Mouse (Mus musculus) liver, postnatal 0 days (tissue): ENCODE results near the gene Btnl1. TPM values are rescaled to one million over a fixed set of nuclear protein-coding genes. Genes with fewer than 3 reads are reported as not detected.

Experiments used
- ATAC-seq: fragments of 200-750 bp; cut with Nextera tagmentation; 2 replicates; pipeline ENCODE4 v1.8.0; 2017; ENCODE audit warnings: mild to moderate bottlenecking, moderate library complexity
- DNase-seq: peaks from one replicate; pipeline ENCODE4 v3.0.0-alpha.2; 2016
- H3K27ac ChIP-seq: fragments of 300-500 bp; sonication (generic); 2 replicates; pipeline ENCODE4 v1.5.1; 2014; ENCODE audit warnings: antibody characterized with exemption, moderate library complexity, mild to moderate bottlenecking, low read depth
- H3K27me3 ChIP-seq: fragments of 300-500 bp; sonication (generic); 2 replicates; pipeline ENCODE4 v1.6.1; 2014; ENCODE audit warnings: low read length, control low read depth, mixed read lengths; ENCODE audit not compliant: insufficient read depth
- H3K36me3 ChIP-seq: fragments of 300-500 bp; sonication (generic); replicated peaks from 2 replicates; pipeline ENCODE4 v1.6.1; 2014; ENCODE audit warnings: mild to moderate bottlenecking, control low read depth, low read length, moderate library complexity, mixed read lengths; ENCODE audit not compliant: insufficient read depth
- H3K4me1 ChIP-seq: fragments of 300-500 bp; sonication (generic); 2 replicates; pipeline ENCODE4 v1.6.1; 2014; ENCODE audit warnings: antibody characterized with exemption, mild to moderate bottlenecking, control low read depth; ENCODE audit not compliant: insufficient read depth
- H3K4me2 ChIP-seq: fragments of 300-500 bp; sonication (generic); 2 replicates; pipeline ENCODE4 v1.6.1; 2014; ENCODE audit warnings: low read depth, mild to moderate bottlenecking, low read length, moderate library complexity, mixed read lengths
- H3K4me3 ChIP-seq: fragments of 300-500 bp; sonication (generic); 2 replicates; pipeline ENCODE4 v1.5.1; 2014; ENCODE audit warnings: low read depth, low read length
- H3K9ac ChIP-seq: fragments of 300-500 bp; sonication (generic); replicated peaks from 2 replicates; pipeline ENCODE4 v1.6.1; 2014; ENCODE audit warnings: mild to moderate bottlenecking, moderate library complexity
- H3K9me3 ChIP-seq: fragments of 300-500 bp; sonication (generic); 2 replicates; pipeline ENCODE4 v1.6.1; 2016; ENCODE audit warnings: mild to moderate bottlenecking, control low read depth, low read length, mixed read lengths
- CTCF ChIP-seq: sonication (generic); IDR thresholded peaks from 2 replicates; pipeline ENCODE4 v1.5.1; 2016; ENCODE audit warnings: antibody characterized with exemption, low read depth
- EP300 ChIP-seq: IDR thresholded peaks from 2 replicates; pipeline ENCODE4 v1.6.1; 2016; ENCODE audit warnings: antibody characterized with exemption, low read depth, mild to moderate bottlenecking
- WGBS: fragments of 180-500 bp; shearing (Covaris S2); extraction: QIAGEN DNeasy Blood & Tissue Kit; methylation state at CpG from one replicate; pipeline ENCODE4 v1.1.7; 2014; ENCODE audit not compliant: insufficient replicate concordance; 5-methylcytosine and 5-hydroxymethylcytosine counted together
- polyA plus RNA-seq: library from polyadenylated mRNA; unstranded; fragments of >200 nt; fragmentation: Nextera tagmentation; extraction: Ambion mirVana; gene quantifications from 2 replicates; pipeline ENCODE4 v1.2.1, GENCODE M21; 2015

The Btnl1 gene
- polyA plus RNA-seq, 1 experiment from 2014 or later = not detected

DNA sequence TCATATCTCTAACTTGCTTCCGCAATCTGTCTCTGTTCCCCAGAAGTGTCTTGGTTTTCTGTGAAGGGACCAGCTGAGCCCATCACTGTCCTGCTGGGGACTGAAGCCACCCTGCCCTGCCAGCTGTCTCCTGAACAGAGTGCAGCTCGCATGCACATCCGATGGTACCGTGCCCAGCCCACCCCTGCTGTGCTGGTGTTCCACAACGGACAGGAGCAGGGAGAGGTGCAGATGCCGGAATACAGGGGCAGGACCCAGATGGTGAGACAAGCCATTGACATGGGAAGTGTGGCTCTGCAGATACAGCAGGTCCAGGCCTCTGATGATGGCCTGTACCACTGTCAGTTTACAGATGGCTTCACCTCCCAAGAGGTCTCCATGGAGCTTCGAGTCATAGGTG lies 2.5 kb downstream of the Btnl1 start:
- TF ChIP-seq CTCF (no peak), EP300 (no peak)
- Histone ChIP-seq H3K4me1 (no peaks in the 10 kb centered on the region), H3K4me2 (no peak overlapping the region), H3K27ac (no peak overlapping the region), H3K27me3 (0 out of 2 replicates have a peak, but pooled peaks cover 4% of the 10 kb centered on the region), H3K9ac (no peak overlapping the region), H3K4me3 (no peak overlapping the region), H3K9me3 (no peaks in the 10 kb centered on the region), H3K36me3 (no peaks in the 10 kb centered on the region)
- ATAC-seq (no peak), DNase-seq (no peak)
- WGBS = 77% methylated on average over 7 of the region's 7 CpGs

DNA sequence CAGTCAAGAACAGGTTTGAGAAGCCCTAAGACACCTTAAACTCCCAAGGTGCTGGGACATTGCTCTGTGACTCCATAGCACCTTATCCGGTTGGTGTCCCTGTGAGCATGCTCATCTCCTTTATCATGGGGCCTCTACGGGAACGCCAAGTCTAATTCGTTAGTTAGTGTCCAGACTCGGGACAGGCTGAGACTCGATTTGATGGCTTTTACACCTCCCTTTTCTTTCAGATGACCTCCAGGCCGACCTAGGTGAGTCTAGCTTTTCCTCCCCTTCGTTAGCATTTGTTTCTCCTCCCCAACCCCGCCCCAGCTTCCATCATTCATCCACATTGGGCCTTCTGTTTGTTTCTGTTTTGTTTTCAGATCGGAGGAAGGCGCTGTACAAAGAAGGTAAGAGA lies 4.9 kb downstream of the Btnl1 start:
- Histone ChIP-seq H3K27me3 (0 out of 2 replicates have a peak, but pooled peaks cover 4% of the 10 kb centered on the region), H3K4me2 (no peak overlapping the region), H3K27ac (no peak overlapping the region), H3K9me3 (no peaks in the 10 kb centered on the region), H3K4me3 (no peak overlapping the region), H3K4me1 (no peaks in the 10 kb centered on the region), H3K9ac (no peak overlapping the region), H3K36me3 (no peaks in the 10 kb centered on the region)
- ATAC-seq (no peak), DNase-seq (no peak)
- TF ChIP-seq CTCF (no peak), EP300 (no peak)
- WGBS = 72% methylated on average over 11 of the region's 11 CpGs

DNA sequence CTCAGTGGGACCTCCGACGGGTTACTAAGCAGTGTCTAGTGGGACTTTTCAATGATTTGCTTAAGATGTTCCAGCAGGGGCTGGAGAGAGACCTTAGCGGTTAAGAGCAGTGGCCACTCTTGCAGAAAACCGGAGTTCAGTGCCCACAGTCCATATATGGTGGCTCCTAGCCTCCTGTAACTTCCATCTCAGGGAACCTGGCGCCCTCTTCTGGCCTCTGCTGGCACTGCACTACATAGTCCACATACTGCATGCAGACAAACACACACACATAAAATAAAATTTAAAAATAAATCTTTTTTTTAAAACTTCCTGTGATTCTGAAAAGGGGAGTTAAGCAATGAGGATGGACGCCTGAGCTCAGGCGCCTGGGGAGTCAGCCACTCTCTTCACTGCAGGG lies 6.3 kb downstream of the Btnl1 start:
- no peaks in the 10 kb centered on the region for H3K9me3 ChIP-seq
- H3K27me3 ChIP-seq = 0 out of 2 replicates have a peak, but pooled peaks cover 4% of the 10 kb centered on the region
- no peak for TF ChIP-seq EP300
- TF ChIP-seq CTCF = peak; percentile 55
- 72% methylated on average over 7 of the region's 7 CpGs for WGBS
- no peaks in the 10 kb centered on the region for H3K36me3 ChIP-seq
- H3K4me3 ChIP-seq = no peak overlapping the region
- DNase-seq (peak; percentile 58), ATAC-seq (no peak)
- no peak overlapping the region for H3K9ac ChIP-seq
- H3K27ac ChIP-seq = no peak overlapping the region
- H3K4me2 ChIP-seq = no peak overlapping the region
- no peaks in the 10 kb centered on the region for H3K4me1 ChIP-seq

DNA sequence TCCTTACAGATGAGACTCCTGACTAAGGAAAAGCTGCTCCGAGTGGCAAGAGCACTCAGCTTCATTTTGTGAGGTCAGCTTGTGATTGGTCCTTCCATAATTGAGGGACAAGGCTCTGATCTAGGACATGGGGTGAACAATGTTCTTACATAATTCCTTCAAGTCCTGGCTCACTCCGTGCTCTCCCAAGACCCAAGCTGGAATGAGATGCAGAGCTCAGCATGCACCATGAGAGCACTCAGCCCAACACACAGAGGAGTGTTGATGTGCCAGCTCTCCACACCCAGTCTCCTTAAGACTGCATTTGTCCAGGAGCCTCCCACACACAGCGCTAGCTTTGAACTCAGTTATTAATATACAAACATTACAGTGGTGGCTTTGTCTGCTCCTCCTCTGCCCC lies 7.8 kb downstream of the Btnl1 start:
- ATAC-seq = no peak
- Histone ChIP-seq H3K4me2 (no peak overlapping the region), H3K9me3 (no peaks in the 10 kb centered on the region), H3K27me3 (no peaks in the 10 kb centered on the region), H3K36me3 (no peaks in the 10 kb centered on the region), H3K4me1 (no peaks in the 10 kb centered on the region), H3K27ac (no peak overlapping the region), H3K4me3 (no peak overlapping the region), H3K9ac (no peak overlapping the region)
- no peak for TF ChIP-seq EP300
- TF ChIP-seq CTCF = no peak
- WGBS = 84% methylated on average over 3 of the region's 3 CpGs
- DNase-seq = no peak

DNA sequence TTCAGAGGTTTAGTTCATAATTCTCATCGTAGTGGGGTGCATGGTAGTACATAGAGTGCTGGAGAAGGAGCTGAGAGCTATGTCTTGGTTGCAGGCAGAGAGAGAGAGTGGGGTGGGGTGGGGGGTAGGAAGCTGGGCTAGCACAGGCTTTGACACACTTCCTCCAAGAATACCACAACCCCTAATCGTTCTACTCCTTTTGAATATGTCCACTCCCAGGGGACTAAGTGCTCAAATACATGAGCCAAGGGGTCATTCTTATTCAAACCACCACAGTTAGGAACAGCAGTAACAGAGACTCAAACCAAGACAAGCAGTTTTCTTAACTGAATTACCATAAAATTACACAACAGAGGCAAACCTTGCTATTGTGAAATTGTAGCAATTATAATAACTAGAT lies 9.7 kb downstream of the Btnl1 start:
- WGBS = 41% methylated on average over 2 of the region's 2 CpGs
- DNase-seq = no peak
- Histone ChIP-seq H3K4me2 (no peak overlapping the region), H3K4me1 (no peaks in the 10 kb centered on the region), H3K36me3 (no peaks in the 10 kb centered on the region), H3K9ac (no peak overlapping the region), H3K9me3 (no peaks in the 10 kb centered on the region), H3K27ac (no peak overlapping the region), H3K4me3 (no peak overlapping the region), H3K27me3 (no peaks in the 10 kb centered on the region)
- no peak for ATAC-seq
- TF ChIP-seq EP300 = no peak
- TF ChIP-seq CTCF = no peak

DNA sequence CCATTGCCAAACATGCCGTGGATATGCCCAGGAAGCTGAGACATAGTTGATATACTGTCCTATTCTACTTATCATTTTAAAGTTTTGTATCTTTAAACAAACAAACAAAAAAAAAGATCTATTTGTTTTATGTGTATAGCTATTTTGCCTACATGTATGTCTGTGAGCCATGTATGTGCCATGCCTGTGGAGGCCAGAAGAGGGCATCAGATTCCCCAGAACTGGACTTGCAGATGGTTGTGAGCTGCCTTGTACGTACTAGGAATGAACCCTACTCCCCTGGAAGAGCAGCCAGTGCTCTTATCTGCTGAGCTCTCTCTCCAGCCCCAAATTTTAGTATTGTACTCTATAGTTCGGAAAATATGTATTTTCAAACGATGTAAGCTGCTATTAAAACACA lies 11.6 kb downstream of the Btnl1 start:
- Histone ChIP-seq H3K27ac (no peak overlapping the region), H3K9me3 (no peaks in the 10 kb centered on the region), H3K9ac (no peak overlapping the region), H3K36me3 (no peaks in the 10 kb centered on the region), H3K4me3 (no peak overlapping the region), H3K4me1 (peaks cover 4% of the 10 kb centered on the region; the same call in 1 of the 2 replicates), H3K27me3 (peaks cover 5% of the 10 kb centered on the region; the same call in 1 of the 2 replicates), H3K4me2 (no peak overlapping the region)
- no peak for ATAC-seq
- DNase-seq = peak; percentile 50
- 32% methylated on average over 4 of the region's 4 CpGs for WGBS
- peak; percentile 72 for TF ChIP-seq CTCF
- TF ChIP-seq EP300 = no peak

DNA sequence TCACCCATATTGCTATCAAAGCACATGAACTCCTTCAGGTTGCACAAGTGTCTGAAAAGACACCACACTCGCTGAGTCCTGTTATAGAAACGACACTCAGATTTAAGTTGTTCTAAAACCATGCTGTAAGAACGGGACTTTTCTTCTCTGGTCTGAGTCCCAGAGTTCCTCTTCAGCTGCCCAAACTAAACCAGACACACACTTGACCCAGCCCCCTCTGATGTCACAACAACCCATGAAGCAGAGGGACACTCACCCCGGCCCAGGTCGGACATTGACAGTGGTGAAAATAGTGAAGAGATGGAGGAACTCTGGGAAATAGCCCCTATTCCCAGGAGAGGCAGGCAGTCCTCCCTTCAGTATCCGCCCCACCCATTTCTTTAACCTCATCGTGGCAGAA lies 14.6 kb downstream of the Btnl1 start:
- no peak for TF ChIP-seq EP300
- no peak for TF ChIP-seq CTCF
- no peak overlapping the region for H3K27ac ChIP-seq
- H3K27me3 ChIP-seq = peaks cover 5% of the 10 kb centered on the region; the same call in 1 of the 2 replicates
- H3K4me1 ChIP-seq = peaks cover 4% of the 10 kb centered on the region; the same call in 1 of the 2 replicates
- H3K4me3 ChIP-seq = no peak overlapping the region
- no peak overlapping the region for H3K4me2 ChIP-seq
- no peaks in the 10 kb centered on the region for H3K36me3 ChIP-seq
- WGBS = 45% methylated on average over 7 of the region's 7 CpGs
- DNase-seq (no peak), ATAC-seq (no peak)
- H3K9me3 ChIP-seq = no peaks in the 10 kb centered on the region
- H3K9ac ChIP-seq = no peak overlapping the region
